Mouse (Mus musculus): ENCODE measurements around the gene Specc1.

The Specc1 gene

DNA sequence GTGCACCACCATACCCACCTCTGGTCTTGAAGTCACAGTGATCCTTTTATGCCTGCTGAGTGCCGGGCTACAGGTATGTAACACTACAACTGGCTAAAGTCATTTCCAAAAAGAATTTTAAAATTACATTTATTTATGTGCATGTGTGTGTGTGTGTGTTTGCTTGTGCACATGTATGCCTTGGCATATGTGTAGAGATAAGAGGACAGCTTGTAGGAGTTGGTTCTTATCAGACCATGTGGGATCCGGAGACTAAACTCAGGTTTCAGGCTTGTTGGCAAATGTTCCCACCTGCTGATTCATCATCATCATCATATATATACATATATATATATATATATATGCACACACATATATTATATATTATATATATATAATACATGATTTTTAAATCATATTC is 12.3 kb downstream of the Specc1 start:
- DNase-seq (ENCODE audit: low read depth, low spot score) = no peak

DNA sequence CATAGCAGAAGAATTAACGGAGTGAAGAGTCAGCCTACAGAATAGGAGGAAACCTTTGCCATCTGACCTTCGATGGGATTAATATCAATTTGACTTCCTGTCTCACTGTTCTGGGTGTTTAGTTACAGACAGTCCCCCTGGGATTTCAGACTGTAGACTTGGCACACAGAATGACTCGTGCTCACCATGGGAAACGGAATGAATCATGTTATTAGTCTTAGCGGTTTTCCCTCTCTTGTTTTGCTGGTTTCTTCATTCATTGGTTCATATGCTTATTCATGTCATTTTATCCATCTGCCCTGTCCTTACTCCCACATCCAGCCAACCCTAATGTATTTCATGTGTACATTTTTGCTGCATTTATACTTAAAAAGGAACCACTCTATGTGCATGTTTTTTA is 14.3 kb downstream of the Specc1 start:
- no peak for DNase-seq (ENCODE audit: low read depth, low spot score)

DNA sequence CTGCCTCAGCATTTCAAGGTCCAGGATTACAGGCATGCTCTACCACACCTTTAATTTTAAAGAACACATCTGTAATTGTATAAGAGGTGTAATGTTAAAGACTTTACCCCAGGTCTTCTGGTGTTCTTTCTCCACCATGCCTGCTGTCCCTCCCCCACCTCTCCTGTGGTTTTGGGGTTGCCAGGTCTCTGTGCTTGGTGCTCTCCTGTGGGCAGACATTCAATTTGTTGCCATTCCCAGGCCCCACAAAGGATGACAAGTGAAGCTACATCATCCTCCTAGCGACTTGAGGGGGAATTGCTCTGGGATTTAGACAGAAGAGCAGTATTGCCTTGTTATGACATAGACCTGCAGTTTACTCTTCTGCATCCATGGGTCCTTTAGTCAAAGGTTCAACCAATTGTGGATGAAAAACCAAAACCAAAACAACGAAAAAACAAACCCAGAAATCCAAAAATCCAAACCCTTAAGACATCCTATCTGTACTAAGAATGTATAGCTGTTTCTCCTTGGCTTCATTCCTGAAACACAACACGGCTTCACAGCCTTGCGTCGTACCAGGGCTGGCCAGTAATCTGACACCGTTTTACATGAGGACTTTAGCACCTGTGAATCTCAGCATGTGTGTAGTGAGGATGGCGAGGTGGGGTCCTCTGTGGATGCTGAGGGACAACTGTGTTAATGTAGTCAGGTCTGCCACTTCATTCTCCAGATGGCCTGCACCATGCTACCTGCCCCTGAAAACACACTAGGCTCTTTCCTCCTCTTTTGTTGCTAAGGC is 15.1 kb downstream of the Specc1 start:
- DNase-seq (ENCODE audit: low read depth, low spot score) = peak; percentile 54

DNA sequence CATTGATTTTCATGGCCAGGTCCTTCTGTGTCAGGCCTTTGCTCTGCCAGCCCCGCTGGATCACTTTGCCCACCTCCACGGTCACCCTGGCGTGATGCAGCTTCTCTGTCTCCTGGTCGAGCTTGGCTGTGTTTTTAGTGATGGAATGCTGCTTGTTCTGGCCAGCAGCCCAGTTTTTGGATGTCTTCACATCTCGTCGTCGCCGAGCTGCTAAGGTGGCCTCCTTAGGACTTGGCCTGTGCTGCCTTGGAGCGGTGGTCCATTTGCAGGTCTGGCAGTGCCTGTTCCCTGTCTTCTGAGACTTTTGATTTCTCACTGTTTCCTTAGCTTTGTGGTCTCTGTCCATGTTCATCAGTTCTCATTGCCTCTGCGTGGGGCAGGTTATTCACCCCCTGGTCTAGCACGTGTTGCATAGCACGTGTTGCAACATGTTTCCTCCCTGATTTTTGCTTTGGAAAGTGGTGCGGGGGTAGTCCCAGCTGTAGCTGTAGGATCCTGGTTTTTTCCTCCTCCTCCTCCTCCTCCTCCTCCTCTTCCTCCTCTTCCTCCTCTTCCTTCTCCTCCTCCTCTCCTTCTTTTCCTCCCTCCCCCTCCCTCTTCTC is 17.6 kb downstream of the Specc1 start:
- no peak for DNase-seq (ENCODE audit: low read depth, low spot score)

DNA sequence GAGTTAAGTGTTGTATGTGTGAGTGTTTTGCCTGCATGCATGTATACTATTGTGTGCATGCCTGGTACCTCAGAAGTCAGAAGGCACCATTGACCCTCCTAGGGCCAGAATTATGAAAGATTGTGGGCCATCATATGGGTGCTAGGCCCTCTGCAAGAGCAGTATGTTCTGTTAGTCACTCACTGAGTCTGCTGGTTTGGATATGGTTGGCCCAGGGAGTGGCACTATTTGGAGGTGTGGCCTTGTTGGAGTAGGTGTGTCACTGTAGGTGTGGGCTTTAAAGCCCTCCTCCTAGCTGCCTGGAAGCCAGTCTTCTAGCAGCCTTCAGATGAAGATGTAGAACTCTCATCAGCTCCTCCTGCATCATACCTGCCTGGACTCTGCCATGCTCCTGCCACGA is 19.2 kb downstream of the Specc1 start:
- DNase-seq (ENCODE audit: low read depth, low spot score) = no peak

DNA sequence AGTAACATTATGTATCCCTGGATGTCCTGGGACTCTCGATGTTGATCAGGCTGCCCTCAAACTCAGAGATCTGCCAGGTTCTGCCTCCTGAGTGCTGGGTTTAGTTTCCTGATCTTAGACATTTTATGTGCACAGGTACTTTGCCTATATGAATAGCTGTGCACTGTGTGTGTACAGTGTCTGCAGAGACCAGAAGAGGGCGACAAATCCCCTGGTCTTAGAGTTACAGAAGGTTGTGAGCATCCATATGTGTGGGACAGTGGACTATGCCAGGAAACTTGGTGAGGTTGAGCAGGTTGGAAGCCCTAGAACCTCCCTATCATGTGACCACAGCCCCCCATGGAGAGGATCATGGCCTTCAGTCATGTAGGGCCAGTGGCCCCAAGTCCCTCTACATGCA is 24.7 kb downstream of the Specc1 start:
- no peak for DNase-seq (ENCODE audit: low read depth, low spot score)

DNA sequence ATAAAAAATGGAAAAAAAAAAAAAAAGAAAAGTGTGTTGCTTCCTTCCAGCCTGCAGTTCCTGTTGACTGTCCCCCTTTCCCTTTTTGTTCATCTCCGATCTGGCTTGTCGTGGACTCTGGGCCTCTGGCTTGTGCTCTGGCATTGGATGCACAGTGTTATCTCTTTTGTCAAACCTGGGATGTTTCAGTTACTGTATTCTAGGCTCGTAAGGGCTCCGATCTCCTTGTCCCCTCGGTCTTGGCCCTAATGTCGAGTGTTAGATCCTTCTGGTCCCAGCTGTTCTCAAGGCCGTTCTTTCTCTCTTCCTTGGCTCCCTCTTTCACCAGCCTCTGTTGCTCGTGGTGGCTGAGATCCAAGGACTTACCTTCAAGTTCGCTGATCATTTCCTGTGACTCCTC is 26.3 kb downstream of the Specc1 start:
- no peak for DNase-seq (ENCODE audit: low read depth, low spot score)

DNA sequence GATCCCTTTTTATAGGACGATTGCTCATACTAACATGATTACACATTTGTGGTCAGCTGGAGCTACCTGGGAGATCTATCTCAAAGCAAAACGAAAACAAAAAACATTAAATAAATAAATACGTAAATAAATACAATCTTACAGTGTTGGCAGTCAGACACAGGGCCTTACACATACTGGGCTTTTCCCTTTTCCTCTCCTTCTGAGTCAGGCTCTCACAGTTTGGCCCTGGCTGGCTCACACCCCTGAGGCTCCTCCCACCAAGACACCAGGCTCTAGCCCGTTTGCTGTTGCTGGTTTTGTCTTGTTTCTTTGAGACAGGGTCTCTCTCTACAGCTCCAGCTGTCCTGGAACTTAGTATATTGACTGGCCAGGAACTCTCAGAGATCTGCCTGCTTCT is 30.4 kb downstream of the Specc1 start:
- no peak for DNase-seq (ENCODE audit: low read depth, low spot score)

DNA sequence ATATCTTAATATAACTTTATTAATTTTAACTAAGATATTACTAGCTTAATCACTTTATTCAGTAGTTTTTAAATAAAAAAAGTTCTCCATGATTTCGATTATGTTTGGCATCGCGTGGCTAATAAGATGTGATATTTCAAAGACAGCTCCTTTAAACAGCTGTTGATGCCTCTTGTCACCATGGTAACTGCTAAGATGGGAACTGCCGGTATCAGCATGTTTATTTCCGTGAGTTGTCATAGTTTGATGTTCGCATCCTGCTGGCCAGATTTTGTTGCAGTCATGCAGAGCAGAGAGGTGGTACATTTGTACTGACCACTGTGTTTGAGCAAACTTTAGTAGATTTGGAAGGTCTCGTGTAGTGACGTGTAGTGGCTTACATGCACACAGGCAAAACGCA is 33.1 kb downstream of the Specc1 start:
- no peak for DNase-seq (ENCODE audit: low read depth, low spot score)

DNA sequence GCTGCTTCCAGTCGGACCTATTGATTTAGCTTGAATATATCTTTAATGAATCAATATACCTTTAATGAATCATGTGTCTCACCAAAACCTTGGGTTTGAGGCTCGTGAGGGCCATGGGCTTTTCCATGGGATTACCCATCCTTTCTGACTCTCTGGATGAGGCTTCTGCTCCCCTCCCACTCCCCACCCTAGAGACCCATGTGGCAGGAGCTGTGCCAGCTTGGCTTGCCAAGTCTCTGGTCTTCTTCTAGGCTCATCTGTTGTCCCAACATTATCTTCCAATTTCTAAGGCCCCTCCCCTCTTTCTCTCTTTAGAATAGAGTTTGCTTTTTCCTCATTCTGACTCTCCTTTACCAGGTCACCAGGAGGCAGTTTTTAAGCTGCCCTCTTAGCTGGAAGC is 35.0 kb downstream of the Specc1 start:
- no peak for DNase-seq (ENCODE audit: low read depth, low spot score)

DNA sequence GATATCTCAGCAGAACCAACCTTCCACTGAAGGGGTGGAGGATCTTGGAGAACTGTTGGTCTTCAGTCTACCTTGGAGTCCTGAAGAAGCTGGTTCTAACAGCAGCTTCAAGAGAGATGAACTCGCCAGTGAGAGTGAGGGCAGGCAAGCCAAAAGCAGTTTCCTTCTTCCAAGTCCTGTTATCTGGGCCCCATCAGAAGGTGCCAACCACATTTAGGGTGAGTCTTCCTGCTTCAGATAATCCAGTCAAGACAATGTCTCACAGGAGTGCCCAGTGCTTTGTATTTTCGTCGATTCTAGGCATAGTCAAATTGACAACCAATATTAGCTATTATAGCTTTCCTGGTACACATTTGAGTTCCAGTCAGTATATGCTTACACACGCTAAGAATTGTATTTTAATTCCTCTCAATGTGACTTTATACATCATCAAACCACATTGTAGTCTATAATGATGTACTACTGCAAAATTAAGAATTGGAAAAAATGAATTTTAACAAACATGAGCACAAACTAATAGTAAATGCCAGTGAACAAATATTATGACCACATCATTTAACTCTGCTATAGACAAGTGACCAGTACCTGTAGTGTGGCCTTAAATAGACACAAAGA is 36.2 kb downstream of the Specc1 start:
- DNase-seq (ENCODE audit: low read depth, low spot score) = no peak

DNA sequence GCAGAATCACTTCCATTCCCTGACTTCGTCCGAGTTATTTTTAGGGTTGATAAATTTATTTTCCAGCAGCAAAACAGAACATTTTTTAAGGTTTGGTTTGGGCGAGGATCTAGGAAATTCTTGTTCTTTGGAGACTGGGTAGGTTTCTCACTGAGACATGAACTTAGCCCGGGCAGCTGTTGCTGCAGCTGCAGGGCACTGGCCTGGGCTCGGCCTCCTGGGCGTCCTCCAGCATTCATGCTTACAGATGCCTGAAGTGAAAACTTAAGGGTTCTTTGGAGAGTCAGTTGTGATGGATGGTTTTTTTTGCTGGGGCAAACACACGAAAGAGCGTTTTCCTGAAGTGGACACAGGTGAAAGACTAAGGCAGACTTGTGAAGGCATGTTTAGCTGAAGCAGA is 42.9 kb downstream of the Specc1 start:
- DNase-seq (ENCODE audit: low read depth, low spot score) = no peak

DNA sequence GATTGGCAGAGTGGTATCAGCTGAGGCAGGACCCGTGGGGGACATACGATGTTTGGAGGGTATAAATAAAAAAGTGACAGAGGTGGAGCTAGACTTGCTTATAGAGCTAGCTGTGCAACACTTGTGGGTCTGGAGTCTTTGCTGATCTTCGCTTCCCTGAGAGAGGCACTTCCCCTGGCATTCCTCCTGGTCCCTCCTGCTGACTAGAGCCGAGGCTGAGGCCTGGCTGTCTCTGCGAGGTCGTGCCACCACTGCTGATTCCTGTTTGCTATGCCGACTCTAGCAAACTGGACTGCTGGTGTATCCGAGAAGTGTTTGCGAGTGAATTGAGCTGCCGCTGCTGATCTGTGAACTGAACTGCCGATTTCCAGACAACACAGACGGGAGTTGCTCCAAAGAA is 43.5 kb downstream of the Specc1 start:
- DNase-seq (ENCODE audit: low read depth, low spot score) = no peak

DNA sequence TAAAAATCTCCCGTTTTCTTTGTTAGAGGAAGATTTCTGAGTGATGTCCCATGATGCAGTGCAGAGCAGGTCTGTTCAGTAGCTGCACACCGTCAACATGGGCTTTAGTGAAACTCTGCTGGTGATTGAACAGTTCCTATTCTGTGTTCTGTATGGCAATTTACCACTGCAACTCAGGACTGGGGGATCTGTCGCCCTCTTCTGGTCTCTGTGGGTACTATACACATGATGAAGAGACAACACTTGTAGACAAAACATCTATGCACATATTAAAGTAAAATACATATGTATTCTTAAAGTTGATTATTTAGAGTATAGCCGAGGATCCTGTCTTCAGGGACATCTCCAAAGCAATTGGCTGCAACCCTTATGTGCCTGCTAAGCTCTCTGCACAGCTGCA is 45.4 kb downstream of the Specc1 start:
- no peak for DNase-seq (ENCODE audit: low read depth, low spot score)

DNA sequence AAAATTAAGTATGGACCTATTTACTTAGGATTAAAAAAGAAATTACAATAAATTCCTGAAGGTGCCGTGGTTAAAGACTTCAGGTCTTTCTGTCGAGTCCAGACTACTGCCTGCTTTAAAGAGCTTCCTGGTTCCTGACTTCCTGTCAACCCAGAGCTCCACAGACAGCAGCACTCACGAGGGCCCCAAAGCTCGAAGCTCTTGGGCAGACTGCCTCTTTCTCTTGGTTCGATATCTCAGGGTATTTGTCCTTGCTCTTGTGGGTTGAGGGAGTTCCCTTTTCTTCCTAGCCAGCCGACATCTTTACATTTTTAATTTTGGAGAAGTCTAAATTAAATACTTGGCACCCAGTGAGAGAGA is 48.3 kb downstream of the Specc1 start:
- no peak for DNase-seq (ENCODE audit: low read depth, low spot score)

DNA sequence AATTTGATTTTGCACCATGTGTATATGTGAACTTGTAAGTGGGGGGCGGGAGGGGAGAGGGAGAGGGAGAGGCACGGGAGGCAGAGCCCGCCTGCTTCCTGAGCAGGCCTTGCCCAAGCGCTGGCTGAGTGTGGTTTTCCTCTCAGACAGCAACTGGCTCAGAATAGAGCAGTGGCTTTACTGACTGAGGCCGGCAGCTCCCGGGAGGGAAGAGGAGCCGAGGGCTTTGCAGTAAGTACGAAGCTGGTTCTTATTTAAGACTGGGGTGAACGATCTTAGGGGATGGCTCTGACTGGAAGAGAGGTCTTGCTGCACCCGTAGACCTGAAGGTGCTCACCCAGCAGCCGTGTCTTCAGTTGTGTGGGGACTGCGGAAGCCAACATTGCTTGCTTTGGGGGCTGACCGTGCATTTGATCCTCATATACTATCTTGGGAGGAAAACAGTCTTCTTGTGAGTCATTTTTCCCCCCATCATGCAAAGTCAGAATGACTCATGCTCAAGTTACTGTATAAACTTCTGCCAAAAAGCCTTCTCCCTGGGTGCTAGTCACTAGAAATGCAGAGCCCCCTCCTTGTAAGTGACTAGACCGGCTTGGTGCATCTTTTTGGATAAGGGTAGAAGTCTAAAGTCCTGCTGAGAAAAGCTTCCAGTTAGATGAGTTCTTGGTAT is 48.8 kb downstream of the Specc1 start:
- DNase-seq (ENCODE audit: low read depth, low spot score) = no peak

DNA sequence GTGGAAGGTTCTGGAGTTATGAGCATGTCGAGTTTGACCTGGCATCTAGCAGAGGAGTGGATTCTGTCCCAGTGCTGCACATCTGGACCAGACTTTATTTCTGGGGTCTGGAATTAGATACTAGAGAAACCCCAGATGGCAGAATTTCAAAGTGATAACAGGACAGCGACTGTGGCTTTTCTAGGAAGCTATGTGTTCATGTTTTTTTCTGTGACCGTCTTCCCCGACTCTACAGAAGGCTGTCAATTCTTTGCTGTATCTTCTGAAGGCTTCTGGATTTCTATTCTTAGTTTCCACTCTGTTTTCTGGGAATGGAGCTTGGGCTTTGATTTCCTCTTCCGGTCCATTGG is 49.3 kb downstream of the Specc1 start:
- DNase-seq (ENCODE audit: low read depth, low spot score) = no peak

DNA sequence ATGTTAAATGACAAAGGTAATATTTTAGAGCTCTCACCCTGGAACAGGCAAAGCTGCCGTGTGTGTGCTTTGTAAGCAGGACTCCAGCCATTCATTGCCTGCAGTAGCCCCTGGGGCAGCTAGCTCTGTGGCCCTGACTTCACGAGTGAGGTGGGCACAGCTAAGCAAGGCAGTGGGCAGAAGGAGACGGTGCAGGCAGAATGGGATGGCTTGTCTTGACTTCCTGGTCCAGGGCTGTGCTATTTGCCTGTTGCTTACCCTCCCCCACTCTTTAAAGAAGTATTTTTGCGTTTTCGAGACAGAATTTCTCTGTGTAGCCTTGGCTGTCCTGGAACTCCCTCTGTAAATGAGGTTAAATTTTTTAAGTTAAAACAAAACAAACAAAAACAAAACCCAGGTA is 50.1 kb downstream of the Specc1 start:
- no peak for DNase-seq (ENCODE audit: low read depth, low spot score)

DNA sequence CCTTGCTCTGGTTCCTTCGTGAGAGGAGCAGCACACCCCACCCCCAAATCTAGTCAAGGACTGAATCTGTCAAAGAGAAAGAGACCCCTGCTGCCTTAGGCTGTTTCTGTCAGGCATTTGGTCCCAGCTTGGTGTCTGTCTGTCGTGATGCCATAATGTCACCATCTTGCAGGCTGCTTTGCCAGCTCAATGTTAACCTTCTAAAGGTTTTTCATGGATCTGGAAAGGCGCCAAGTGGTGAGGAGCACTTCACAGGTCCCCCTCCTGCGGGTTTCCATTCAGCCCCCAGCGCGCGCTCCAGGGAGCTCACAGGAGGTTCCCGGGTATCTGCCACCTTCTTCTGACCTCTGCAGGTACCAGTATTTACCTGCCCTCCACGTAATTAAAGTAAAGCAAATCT is 51.4 kb downstream of the Specc1 start:
- DNase-seq (ENCODE audit: low read depth, low spot score) = no peak

DNA sequence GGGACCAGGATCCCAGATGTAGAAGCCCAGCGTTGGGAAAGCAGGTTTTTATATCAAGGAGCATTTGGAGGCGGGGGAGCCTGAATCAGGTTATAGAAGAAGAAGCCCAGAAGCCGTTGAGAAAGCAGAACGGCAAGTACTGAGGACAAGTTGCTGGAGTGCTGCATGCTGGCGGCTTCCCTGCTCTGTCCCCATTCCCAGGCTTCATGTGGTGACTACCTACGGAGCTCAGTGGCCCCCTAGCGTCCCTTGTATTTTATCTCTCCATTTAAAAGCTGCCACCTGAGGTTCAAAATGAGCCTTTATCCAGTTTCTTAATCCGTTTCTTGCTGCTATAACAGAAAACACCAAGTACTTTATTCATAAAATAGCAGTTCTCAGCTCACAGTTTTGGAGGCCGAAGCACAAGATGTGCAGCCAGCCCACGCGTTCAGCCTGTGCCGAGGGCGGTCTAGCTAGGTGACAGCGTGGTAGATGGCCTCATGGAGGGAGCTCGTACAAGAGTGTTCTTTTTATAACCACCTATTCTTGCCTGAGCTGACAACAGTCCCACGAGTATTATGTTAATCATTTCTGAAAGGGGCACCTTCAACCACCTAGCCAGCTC is 54.2 kb downstream of the Specc1 start:
- no peak for DNase-seq (ENCODE audit: low read depth, low spot score)

DNA sequence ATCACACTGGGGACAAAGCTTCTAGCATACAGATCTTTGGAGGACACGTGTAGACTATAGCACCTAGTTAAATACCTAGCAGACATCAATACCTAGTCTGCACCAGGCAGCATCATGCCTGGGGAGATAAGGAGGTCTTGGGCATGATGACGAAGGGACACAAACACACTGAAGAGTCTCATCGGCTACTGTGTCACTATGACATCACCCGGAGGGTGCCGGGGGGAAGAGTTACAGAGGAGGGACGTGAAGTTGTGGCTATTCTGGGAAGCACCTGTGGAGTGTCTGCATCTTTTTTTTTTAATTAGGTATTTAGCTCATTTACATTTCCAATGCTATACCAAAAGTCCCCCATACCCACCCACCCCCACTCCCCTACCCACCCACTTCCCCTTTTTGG is 55.5 kb downstream of the Specc1 start:
- no peak for DNase-seq (ENCODE audit: low read depth, low spot score)

DNA sequence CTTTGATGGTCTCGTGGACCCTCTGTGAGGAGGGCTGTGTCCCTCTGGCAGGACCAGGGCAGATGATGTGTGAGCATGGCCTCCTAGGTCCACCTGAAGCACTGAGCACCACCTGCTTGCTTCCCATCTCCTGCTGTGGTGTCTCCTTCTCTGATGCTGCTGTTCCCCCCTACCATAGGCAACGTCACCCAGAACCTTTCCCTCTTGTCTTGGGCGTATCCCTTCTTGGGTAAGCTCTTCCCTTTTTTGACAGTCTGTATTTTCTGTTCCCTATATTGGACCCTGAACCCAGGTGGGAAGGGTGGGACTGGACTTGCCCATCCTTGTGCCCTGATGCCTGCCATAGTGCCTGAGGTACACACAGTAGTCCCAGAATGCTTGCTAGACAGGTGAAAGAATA is 56.9 kb downstream of the Specc1 start:
- no peak for DNase-seq (ENCODE audit: low read depth, low spot score)
